Mouse (Mus musculus): ENCODE results near the gene Mtnr1a.

The Mtnr1a gene

DNA sequence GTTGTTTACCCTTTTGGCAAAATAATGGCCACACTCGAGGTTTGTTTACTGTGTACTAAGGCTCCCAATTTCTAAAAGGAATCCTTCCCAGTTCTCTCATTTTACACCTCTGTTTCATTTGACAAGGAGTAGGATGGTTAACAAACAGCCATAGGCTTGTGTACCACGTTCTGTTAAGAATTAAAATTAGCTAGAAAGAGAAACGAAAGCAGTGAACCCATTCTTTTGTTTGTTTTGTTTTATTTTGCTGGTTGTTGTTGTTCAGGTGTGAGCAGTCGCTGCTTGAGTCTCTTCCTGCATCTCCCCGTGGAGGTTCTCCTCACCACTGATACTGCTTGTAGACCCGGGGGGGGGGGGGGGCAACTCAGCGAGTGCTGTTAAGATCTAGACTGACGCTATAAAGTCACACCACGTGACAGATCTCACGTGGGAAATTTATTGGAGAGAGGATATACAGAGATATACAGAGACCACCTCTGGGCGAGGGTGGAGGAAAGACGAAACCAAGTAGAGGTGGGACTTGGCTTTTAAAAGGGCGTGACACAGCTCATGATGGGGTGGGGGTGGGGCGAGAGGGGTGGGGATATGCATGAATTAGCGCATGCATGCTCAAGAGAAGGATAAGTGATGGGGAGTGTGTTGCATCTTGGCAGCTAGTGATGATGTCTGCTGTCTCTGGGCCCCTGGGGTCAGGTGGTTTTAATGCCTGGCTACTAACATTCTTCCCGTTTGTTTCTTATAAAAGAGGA lies 41.3 kb downstream of the Mtnr1a start:
- no peak for DNase-seq

DNA sequence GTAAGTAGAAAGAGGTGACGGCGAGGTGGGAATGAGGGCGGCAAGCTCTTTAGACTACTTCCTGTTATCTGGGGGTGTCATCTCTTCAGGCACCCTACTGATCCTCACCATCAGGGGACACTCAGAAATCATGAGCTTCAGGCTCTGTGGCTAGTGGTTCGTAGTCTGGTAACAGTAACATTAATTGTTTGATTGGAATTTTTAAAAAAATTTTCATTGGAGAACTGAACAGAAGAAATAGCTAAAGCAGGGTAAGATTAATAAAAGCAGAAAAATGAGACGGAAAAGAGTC lies 41.8 kb downstream of the Mtnr1a start:
- DNase-seq = no peak

DNA sequence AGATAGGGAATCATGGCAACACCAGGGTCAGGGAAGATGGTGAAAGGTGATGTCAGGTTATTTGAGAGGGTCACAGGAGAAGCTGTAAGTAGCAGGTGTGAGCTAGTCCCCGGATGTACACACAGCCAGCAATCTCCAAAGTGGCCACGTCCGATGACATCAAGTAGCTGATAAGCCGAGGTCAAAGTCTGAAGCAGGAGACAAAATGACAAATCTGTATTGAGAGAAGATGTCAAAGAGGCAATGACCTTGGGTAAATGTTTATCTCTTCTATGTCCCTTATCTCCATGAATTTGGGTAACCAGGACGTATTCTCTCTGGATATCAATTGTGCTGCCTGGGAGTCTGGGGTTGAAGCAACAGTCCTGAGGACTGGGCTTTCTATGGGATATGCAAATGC lies 42.9 kb downstream of the Mtnr1a start:
- DNase-seq = no peak

DNA sequence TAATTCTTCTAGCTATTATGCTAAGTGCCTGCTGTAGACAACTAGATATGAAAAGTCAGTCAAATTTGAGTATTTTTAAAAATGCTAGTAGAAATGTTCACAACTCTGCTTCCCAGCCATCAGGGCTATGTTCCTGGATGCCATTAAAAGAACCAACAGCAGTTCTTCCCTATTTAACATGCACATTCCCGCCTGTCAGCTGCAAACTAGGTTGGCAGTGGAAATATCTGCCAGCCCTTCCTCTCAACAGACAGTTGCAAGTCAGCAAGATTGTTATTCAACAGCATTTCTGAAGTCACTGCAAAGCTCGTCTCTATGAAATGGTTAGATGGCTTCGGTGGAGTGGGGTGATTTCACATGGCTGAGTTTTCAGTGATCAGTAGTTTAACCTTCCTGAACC lies 48.7 kb downstream of the Mtnr1a start:
- no peak for DNase-seq

DNA sequence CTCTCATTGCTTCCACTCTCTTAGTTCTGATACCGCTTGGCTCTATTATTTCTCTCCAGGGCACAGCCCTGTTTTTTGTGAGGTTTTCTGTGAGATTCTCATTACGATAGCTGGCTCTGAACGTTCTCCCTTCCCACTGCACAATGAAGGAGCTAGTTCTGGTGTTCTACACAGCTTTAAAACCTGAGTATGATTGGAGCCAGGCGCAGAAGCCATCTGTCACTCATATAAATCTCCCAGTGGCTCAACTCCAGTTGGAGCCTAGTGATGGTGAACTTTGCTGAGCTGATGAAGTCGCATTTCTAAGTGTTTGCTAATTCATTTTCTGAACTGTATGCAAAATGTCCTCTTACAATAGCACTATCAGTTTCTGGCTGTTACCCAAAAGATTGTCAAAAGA lies 56.7 kb downstream of the Mtnr1a start:
- DNase-seq = no peak

All from right cerebral cortex, postnatal 4 days (tissue).